Mouse (Mus musculus) gastrocnemius, postnatal 14 days (tissue): Measurements from ENCODE around the gene Nfya. TPM values are rescaled to one million over a fixed set of nuclear protein-coding genes. Genes with fewer than 3 reads are reported as not detected.
"Not testable (repeated sequence)": the region's sequence is repeated elsewhere in the genome, so short reads cannot be mapped to it uniquely, and the experiment has no call there.

ENCODE experiments used
- DNase-seq: peaks from one replicate; pipeline ENCODE4 v3.0.0; 2021; ENCODE audit warnings: mixed read lengths
- intact Hi-C: fragments of 180-260 bp; cut with DNase I; formaldehyde crosslinking; loops from one replicate; pipeline ENCODE4 v1.15.1; 2025; ENCODE audit warnings: low total_unique reads
- total RNA-seq, 2 experiments: library from RNA; stranded (reverse); gene quantifications; 2 replicates each; pipeline ENCODE4 v1.2.3; 2021

Nfya gene
- total RNA-seq, 2 experiments from 2014 or later: 9.1 to 9.3 TPM

DNA sequence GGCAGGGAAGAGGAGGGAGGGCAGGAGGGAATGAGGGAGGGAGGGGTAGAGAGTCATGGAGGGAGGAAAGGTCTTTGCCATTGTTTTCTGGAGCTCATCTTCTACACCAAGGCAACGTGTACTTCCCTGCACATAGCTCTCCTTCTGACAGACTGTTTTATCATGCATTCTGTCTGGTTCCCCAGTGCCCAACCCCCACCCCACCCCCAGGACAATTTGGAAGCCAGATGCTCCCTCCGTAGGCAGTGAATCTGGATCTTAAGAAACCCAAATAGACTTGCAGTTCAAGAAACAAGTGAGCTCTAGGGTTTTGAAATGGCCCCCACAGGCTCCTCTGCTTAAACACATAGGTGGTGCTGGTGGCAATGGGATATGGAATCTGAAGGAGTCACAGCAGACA, 51.8 kb downstream of the Nfya start:
- no peak for DNase-seq
- intact Hi-C loops: no loop called here

DNA sequence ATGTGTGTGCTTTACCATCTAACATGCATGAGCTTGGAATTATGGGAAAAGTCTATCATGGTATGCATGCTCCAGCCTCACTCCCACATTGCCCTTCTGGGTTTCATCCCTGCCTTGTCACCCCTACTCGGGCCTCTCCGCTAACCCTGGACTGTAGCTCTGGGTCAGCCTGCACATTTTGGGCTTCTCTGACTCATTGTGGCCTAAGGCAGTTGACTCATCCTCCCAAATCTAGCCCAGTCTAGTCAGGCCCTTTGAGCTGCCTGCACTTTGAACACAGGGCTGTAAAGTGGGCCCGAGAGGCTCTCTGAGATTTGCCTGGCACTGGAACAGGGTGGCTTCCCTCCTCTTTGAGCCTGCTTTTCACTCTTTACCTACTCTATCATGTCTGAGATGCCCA, 53.9 kb downstream of the Nfya start:
- intact Hi-C loops: no loop called here
- DNase-seq: no peak

DNA sequence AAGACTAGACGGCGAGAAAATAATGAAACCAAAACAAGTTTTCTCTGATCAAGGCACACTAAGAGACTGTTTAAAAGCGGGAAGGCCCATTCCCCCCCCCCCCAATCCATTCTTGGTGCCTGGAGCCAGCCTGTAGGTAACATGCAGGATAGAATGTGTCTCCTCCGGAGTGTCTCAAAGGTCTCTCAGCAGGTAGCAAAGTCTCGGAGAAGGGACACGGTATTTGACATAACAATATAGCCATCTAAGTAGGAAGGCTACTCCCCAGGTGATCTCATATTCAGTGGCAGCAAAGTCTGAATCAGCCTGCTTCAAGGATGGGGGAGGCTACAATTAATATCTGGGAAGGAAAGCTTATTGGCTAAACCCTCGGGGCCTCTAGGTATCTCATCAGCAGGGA, 56.7 kb downstream of the Nfya start:
- intact Hi-C loops, DNase-seq: not testable (repeated sequence)

DNA sequence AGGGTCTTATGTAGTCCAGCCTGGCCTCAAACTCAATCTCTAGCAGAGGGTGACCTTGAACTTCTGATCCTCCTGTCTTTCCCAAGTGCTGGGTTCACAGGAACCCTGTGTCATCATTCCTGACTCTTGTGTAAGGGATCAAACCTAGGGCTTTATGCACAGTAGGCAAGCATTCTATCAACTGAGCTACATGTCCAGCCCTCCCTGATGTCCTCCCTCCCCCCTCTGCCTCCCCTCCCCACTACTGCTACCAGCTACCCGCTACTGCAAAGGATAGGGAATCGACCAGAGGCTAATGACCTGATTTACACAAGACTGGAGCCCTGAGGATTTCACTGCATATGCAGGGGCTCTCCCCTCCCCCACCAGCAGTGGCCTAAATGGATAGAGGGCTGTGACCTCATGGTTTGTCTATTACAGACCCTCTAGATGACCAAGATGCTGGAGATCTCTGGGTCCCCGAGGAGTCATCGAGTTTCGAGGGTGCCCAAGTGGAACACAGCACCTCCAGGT, 59.0 kb downstream of the Nfya start:
- intact Hi-C loops: no loop called here
- DNase-seq: no peak

DNA sequence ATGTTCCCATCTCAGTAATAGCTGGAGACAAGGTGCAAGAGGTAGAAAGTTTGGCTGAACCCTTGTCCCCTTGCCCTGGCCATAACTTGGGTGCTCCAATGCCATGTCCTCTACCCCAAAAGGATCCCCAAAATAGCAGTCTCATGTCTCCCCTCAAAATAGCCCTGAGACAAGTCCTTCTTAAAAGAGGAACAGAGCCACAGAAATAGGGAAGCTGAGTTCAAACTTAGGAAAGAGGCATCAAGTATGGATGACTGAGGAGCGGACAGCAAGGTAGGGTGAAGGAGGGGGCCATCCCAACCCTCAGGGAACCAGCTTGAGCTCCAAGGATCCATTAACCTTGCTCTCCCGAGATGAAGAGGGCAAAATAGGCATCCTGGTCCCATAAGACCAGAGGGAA, 62.4 kb downstream of the Nfya start:
- intact Hi-C loops: no loop called here
- DNase-seq: no peak

DNA sequence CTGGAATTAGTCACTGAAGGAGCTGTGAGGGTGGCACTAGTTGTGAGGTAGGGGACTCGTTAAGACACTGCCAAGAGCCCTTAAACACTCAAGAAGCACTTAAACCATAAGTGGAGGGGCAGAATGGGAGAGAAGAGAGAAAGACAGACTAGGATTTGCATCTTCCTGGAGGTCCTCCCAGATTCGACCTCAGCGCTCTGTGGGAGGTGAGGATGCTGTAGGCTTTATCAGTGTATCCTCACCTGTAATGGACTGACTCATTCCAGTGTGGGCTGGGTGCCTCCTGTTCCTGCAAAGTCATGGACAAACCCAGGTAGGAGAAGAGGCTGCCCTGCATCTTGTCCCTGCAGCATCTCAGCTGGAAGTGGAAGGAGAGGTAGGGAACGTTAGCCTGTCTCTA, 62.9 kb downstream of the Nfya start:
- DNase-seq: no peak
- intact Hi-C loops: no loop called here

DNA sequence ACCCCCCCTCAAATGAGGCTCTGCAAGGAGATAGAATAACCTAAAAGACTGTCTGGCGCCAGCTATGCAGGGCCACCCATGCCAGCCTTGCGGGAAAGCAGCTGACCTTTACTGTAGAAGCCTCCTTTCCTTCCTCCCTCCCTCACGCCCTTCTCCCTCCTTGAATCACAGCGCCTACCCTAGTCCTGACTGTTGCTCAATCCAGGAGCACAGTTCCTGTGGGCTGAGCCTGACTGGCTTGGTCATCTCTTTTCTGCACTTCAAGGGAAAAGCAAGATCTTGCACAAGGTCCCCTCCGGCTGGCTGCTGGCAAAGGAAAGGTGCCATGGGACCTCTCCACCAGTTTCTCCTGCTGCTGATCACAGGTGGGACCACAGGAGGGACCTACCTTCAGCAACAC, 63.5 kb downstream of the Nfya start, which contains the start of gene Trem2:
Trem2 (plus strand) TSS at position 171 of the 400 bp plus-strand sequence.
- no peak for DNase-seq

DNA sequence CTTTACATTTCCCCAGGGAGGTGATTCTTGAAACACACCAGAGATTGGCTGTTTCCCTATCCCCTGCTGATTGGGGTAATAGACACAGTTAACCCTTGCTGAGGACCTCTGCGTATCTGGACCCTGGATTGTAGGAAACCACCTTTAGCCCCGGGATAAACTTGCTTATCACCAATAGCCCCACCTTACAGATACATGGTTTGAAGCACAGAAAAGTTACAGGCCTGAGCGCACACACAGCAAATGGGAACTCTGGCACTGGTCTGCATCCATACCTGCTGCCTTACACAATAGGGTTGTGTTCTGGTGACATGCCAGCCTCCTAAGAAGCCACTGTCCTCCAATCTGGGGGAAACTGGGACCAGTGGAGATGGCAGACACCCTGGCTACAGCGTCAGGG, 63.9 kb downstream of the Nfya start:
- no peak for DNase-seq
- intact Hi-C loops: no loop called here

More for the DNA sequence above, 63.5 kb downstream of the Nfya start, which contains the start of gene Trem2:
- intact Hi-C loops: no loop called here

DNA sequence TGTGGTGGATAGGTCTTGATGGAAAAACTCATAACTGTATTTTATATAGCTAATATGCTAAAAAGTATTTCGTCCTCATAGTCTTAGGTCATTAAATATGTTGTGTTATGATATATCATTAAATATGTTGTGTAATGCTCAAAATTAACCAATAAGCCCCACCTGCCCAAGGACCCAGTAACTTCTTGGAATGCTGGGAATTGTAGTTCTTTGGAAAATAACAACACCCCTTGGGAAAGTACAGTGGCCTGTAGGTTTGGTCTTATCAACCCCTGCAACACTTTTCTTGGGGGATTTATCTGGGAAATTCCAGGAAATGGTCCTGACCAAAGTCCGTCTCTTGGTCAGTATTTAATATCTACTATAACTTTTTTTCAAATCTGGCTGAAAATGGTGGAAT, 66.6 kb downstream of the Nfya start:
- DNase-seq: no peak
- intact Hi-C loops: no loop called here

DNA sequence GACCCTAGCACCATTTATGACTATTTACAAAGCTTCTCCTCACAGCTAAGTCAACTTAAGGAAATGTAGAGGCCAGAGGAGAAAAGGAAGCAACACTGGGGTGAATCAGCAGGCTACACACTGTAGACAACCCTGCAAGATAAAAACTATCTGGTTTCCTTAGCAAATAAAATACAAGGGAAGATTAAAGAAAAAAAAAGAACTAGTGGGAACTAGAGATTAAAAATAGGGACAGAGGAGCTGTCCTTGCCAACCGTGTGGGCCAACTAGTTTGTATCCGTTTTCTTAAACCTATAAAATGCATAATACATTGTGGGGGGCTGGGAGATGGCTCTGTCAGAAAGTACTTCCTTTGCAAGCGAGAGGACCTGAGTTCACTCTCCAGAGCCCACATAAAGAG, 67.8 kb downstream of the Nfya start:
- intact Hi-C loops: loop anchor here (2.0 kb wide), 1 partner anchor 67 kb away; no protein-coding TSS in a partner anchor
- DNase-seq: no peak

DNA sequence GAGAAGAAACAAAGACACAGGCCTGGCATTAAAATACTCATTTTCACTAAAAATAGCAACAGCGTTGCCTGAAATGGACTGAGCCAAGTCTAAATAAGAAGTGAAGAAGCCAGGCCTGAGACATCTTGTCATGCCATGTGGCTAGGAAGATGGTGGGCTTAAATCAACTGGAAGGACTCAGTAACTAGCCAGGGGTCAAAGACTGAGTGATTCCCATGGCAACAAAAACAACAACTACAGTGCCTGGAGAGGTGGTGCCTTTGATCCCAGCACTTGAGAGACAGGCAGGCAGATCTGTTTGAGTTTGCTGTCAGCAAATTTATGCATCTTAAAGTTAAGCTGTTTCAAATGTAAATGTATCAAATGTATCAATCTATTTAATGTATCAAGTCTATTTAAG, 69.4 kb downstream of the Nfya start:
- intact Hi-C loops: loop anchor here (2.0 kb wide), 1 partner anchor 65 kb away; no protein-coding TSS in a partner anchor
- no peak for DNase-seq

Other genes with a start within 250 kb of the Nfya start
- gene A530064D06Rik, start 242.6 kb downstream of the Nfya start, total RNA-seq: not detected
- not detected for gene Trem1, start 177.1 kb downstream of the Nfya start, total RNA-seq
- gene Trem3, start 162.1 kb downstream of the Nfya start, total RNA-seq: not detected
- gene Treml4, start 145.6 kb downstream of the Nfya start, total RNA-seq: not detected
- under 1 TPM; 0.10 to 0.11 TPM for gene Treml2, start 110.4 kb downstream of the Nfya start, total RNA-seq
- under 1 TPM; 0.06 to 0.07 TPM for gene B430306N03Rik, start 93.8 kb downstream of the Nfya start, total RNA-seq
- gene Trem2, start 63.5 kb downstream of the Nfya start, total RNA-seq: under 1 TPM; 0.66 to 0.94 TPM
- not detected for gene Treml1, start 50.0 kb downstream of the Nfya start, total RNA-seq
- gene Oard1, start 108 bp upstream of the Nfya start, total RNA-seq: 1 to 10 TPM; 7.4 to 8.3 TPM
- gene Apobec2, start 23.0 kb upstream of the Nfya start, total RNA-seq: 100 to 1,000 TPM; 589 to 629 TPM
- under 1 TPM; 0.44 to 0.72 TPM for gene Tspo2, start 41.6 kb upstream of the Nfya start, total RNA-seq
- gene Unc5cl, start 45.0 kb upstream of the Nfya start, total RNA-seq: not detected